ENCODE assay signal across 9 mouse cellular contexts in genomic region chr9:22086012-22086411, GRCm38 (mm10). TPM values are rescaled to one million over a fixed set of nuclear protein-coding genes. Genes with fewer than 3 reads are reported as not detected.
A peak's percentile ranks its signal among the peaks of the same experiment; 100 is the strongest.
DNase-seq lines count a peak whose midpoint lies in the region; ATAC-seq and TF ChIP-seq lines count a peak whose summit lies in the region.
"Had no signal": no experiment of that assay in that cellular context is flagged by ENCODE, and none has a peak within 500 bp of the region (broad histone marks: within the 10 kb centered on the region; RNA-seq: fewer than 3 reads in every experiment).

No protein-coding gene starts in this region.

- 75% methylated on average over 6 of the region's 6 CpGs for WGBS in heart, embryonic 10.5 days
- WGBS in forebrain, embryonic 13.5 days, result 88% methylated on average over 6 of the region's 6 CpGs
- WGBS in liver, embryonic 14.5 days (ENCODE audit: insufficient replicate concordance), result 91% methylated on average over 6 of the region's 6 CpGs

- peak overlapping the region; percentile 43 for H3ac ChIP-seq in C2C12 (ENCODE audit: control insufficient read depth, insufficient read length, low read depth)

- peaks cover 21% of the 10 kb centered on the region for H3K4me1 ChIP-seq in heart, embryonic 10.5 days
- H3K4me1 ChIP-seq in forebrain, embryonic 13.5 days, result peaks cover 19% of the 10 kb centered on the region
- peaks cover 0 to 5% of the 10 kb centered on the region in 2 experiments; a peak in 3 of 4 replicates for H3K4me1 ChIP-seq in liver, embryonic 14.5 days (replicated peaks; ENCODE audit: control insufficient read depth in 2 of 2, insufficient read depth in 2 of 2, low read length in 1 of 2)

- intact Hi-C loops in heart, postnatal 14 days (cut with DNase I), result no loop called here

- no peak for ATAC-seq in forebrain, embryonic 13.5 days
- ATAC-seq in liver, embryonic 14.5 days (ENCODE audit: insufficient read depth), result no peak
- ATAC-seq in activated CD4-positive, CD25-positive, alpha-beta regulatory T cell, adult 4 months, result no peak

- H3K9ac ChIP-seq in forebrain, embryonic 13.5 days, result peak overlapping the region; percentile 76
- H3K9ac ChIP-seq in liver, embryonic 14.5 days (replicated peaks), result peak overlapping the region; percentile 85

- no peak for TF ChIP-seq EP300 in liver, embryonic 14.5 days (IDR thresholded peaks at IDR 0.05; ENCODE audit: low read depth)

- peaks cover 2% of the 10 kb centered on the region for H3K79me3 ChIP-seq in C2C12 (ENCODE audit: low read depth)

- 0 out of 2 replicates have a peak, but pooled peaks cover 2% of the 10 kb centered on the region for H3K9me3 ChIP-seq in heart, embryonic 10.5 days
- no peaks in the 10 kb centered on the region for H3K9me3 ChIP-seq in forebrain, embryonic 13.5 days (replicated peaks)
- H3K9me3 ChIP-seq in liver, embryonic 14.5 days (ENCODE audit: control insufficient read depth, low read length), result no peaks in the 10 kb centered on the region

- H3K36me3 ChIP-seq in heart, embryonic 10.5 days, result peaks cover 7% of the 10 kb centered on the region; the same call in 1 of the 2 replicates
- no peaks in the 10 kb centered on the region for H3K36me3 ChIP-seq in C2C12 (ENCODE audit: control insufficient read depth, insufficient read depth)
- no peaks in the 10 kb centered on the region; the same call in 1 of the 2 replicates for H3K36me3 ChIP-seq in forebrain, embryonic 13.5 days (ENCODE audit: poor library complexity, severe bottlenecking)
- H3K36me3 ChIP-seq in liver, embryonic 14.5 days (replicated peaks; ENCODE audit: control insufficient read depth, insufficient read depth, low read depth), result no peaks in the 10 kb centered on the region

- H3K27me3 ChIP-seq in heart, embryonic 10.5 days (ENCODE audit: insufficient read depth, poor library complexity, severe bottlenecking), result no peaks in the 10 kb centered on the region
- no peaks in the 10 kb centered on the region for H3K27me3 ChIP-seq in C2C12 (ENCODE audit: control insufficient read depth, insufficient read depth, insufficient read length)
- no peaks in the 10 kb centered on the region for H3K27me3 ChIP-seq in forebrain, embryonic 13.5 days
- no peaks in the 10 kb centered on the region for H3K27me3 ChIP-seq in liver, embryonic 14.5 days (ENCODE audit: control insufficient read depth, insufficient read depth, low read length)

- peak overlapping the region; percentile 77 for H3K4me3 ChIP-seq in heart, embryonic 10.5 days
- peak overlapping the region; percentile 65 for H3K4me3 ChIP-seq in C2C12 (ENCODE audit: insufficient read depth, poor library complexity, severe bottlenecking)
- peak overlapping the region; percentile 74 for H3K4me3 ChIP-seq in forebrain, embryonic 13.5 days
- peak overlapping the region; percentile 70 to 79 for H3K4me3 ChIP-seq in liver, embryonic 14.5 days (ENCODE audit: insufficient read depth in 1 of 2, low read depth in 2 of 2, low read length in 2 of 2)

- TF ChIP-seq CTCF in C2C12 (IDR thresholded peaks at IDR 0.05; ENCODE audit: control insufficient read depth, insufficient read depth, insufficient read length), result no peak
- no peak for TF ChIP-seq CTCF in liver, embryonic 14.5 days (IDR thresholded peaks at IDR 0.05; ENCODE audit: low read depth)

- H3K27ac ChIP-seq in heart, embryonic 10.5 days, result peak overlapping the region; percentile 86
- H3K27ac ChIP-seq in forebrain, embryonic 13.5 days, result no peak overlapping the region
- peak overlapping the region; percentile 29; the same call in 1 of the 2 replicates for H3K27ac ChIP-seq in liver, embryonic 14.5 days

- no peak for DNase-seq in heart, embryonic 10.5 days (ENCODE audit: low spot score)
- no peak for DNase-seq in heart, postnatal 14 days
- DNase-seq in liver, embryonic 14.5 days (ENCODE audit: low read depth in 3 of 3, low spot score in 3 of 3), result no peak
- DNase-seq in retina, postnatal 1 day, result no peak
- no peak for DNase-seq in urinary bladder, postnatal 10 days (ENCODE audit: low spot score)

- H3K4me2 ChIP-seq in forebrain, embryonic 13.5 days, result peak overlapping the region; percentile 88
- peak overlapping the region; percentile 81 for H3K4me2 ChIP-seq in liver, embryonic 14.5 days (ENCODE audit: low read depth)

- peaks cover 6% of the 10 kb centered on the region for H3K79me2 ChIP-seq in C2C12 (ENCODE audit: control insufficient read depth, insufficient read depth)

TF ChIP-seq in C2C12, 6 proteins besides CTCF, POLR2A, EP300 and RAD21:
- TF ChIP-seq CEBPB (IDR thresholded peaks at IDR 0.05; ENCODE audit: low read depth), result no peak
- TF ChIP-seq MAX (IDR thresholded peaks at IDR 0.05), result no peak
- TF ChIP-seq USF1 (IDR thresholded peaks at IDR 0.05; ENCODE audit: low read depth), result no peak
- TF ChIP-seq MYOD1 (IDR thresholded peaks at IDR 0.05; ENCODE audit: control insufficient read depth, insufficient read length, low read depth), result no peak
- no peak for TF ChIP-seq FOSL1 (IDR thresholded peaks at IDR 0.05; ENCODE audit: insufficient read depth, low read length, poor library complexity, severe bottlenecking)
- TF ChIP-seq MYOG (IDR thresholded peaks at IDR 0.05; ENCODE audit: control insufficient read depth, extremely low read depth, insufficient read length), result no peak

RNA-seq across cellular contexts. Expression of gene Ecsit, which starts 0.8 kb away (rescaled TPM):
- polyA plus RNA-seq in heart, embryonic 10.5 days (2016; fragmentation: Nextera tagmentation; extraction: Ambion mirVana), result 58.4 and 65.6 TPM in 2 replicates
- total RNA-seq in heart, postnatal 14 days (2021), result 10 to 100 TPM; 91.7 to 91.8 TPM
- polyA plus RNA-seq in C2C12 (2012; fragmentation: generic; extraction: Trizol), result 32.6 TPM
- 47.7 and 51.5 TPM in 2 replicates for polyA plus RNA-seq in forebrain, embryonic 13.5 days (2015; fragmentation: Nextera tagmentation; extraction: Ambion mirVana)
- polyA plus RNA-seq in liver, embryonic 14.5 days (2012; rRNA removed), result 14.6 and 14.7 TPM in 2 replicates
- 16.8 and 19.9 TPM in 2 replicates for polyA plus RNA-seq in liver, embryonic 14.5 days (2014; fragmentation: Nextera tagmentation; extraction: Ambion mirVana)
- 10 to 100 TPM; 31.0 to 31.1 TPM for polyA plus RNA-seq in activated CD4-positive, CD25-positive, alpha-beta regulatory T cell, adult 4 months (2017; shearing (Covaris generic))

RNA-seq across cellular contexts. Expression of gene Cnn1, which starts 13.0 kb away (rescaled TPM):
- 246 and 375 TPM in 2 replicates for polyA plus RNA-seq in heart, embryonic 10.5 days (2016; fragmentation: Nextera tagmentation; extraction: Ambion mirVana)
- 1 to 10 TPM; 5.4 to 9.5 TPM for total RNA-seq in heart, postnatal 14 days (2021)
- 52.4 TPM for polyA plus RNA-seq in C2C12 (2012; fragmentation: generic; extraction: Trizol)
- 1.8 and 2.2 TPM in 2 replicates for polyA plus RNA-seq in forebrain, embryonic 13.5 days (2015; fragmentation: Nextera tagmentation; extraction: Ambion mirVana)
- polyA plus RNA-seq in liver, embryonic 14.5 days (2012; rRNA removed), result 0.17 and 0.91 TPM in 2 replicates
- 0.09 and 0.44 TPM in 2 replicates for polyA plus RNA-seq in liver, embryonic 14.5 days (2014; fragmentation: Nextera tagmentation; extraction: Ambion mirVana)
- polyA plus RNA-seq in activated CD4-positive, CD25-positive, alpha-beta regulatory T cell, adult 4 months (2017; shearing (Covaris generic)), result not detected
- total RNA-seq: common myeloid progenitor, adult 5-6 weeks had no signal

RNA-seq across cellular contexts. Expression of gene Zfp653, which starts 14.8 kb away (rescaled TPM):
- polyA plus RNA-seq in heart, embryonic 10.5 days (2016; fragmentation: Nextera tagmentation; extraction: Ambion mirVana), result 9.6 and 10.8 TPM in 2 replicates
- total RNA-seq in heart, postnatal 14 days (2021), result 1 to 10 TPM; 5.3 to 6.4 TPM
- 8.0 TPM for polyA plus RNA-seq in C2C12 (2012; fragmentation: generic; extraction: Trizol)
- 17.1 and 18.9 TPM in 2 replicates for polyA plus RNA-seq in forebrain, embryonic 13.5 days (2015; fragmentation: Nextera tagmentation; extraction: Ambion mirVana)
- 6.6 and 8.0 TPM in 2 replicates for polyA plus RNA-seq in liver, embryonic 14.5 days (2012; rRNA removed)
- 2.4 and 3.1 TPM in 2 replicates for polyA plus RNA-seq in liver, embryonic 14.5 days (2014; fragmentation: Nextera tagmentation; extraction: Ambion mirVana)
- polyA plus RNA-seq in activated CD4-positive, CD25-positive, alpha-beta regulatory T cell, adult 4 months (2017; shearing (Covaris generic)), result 1 to 10 TPM; 3.3 to 4.0 TPM

RNA-seq across cellular contexts. Expression of gene Gm49318, which starts 15.0 kb away (rescaled TPM):
- polyA plus RNA-seq in heart, embryonic 10.5 days (2016; fragmentation: Nextera tagmentation; extraction: Ambion mirVana), result not detected in 2 replicates
- total RNA-seq in heart, postnatal 14 days (2021), result not detected
- not detected for polyA plus RNA-seq in C2C12 (2012; fragmentation: generic; extraction: Trizol)
- not detected in 2 replicates for polyA plus RNA-seq in forebrain, embryonic 13.5 days (2015; fragmentation: Nextera tagmentation; extraction: Ambion mirVana)
- polyA plus RNA-seq in liver, embryonic 14.5 days (2012; rRNA removed), result not detected in 2 replicates
- not detected in 2 replicates for polyA plus RNA-seq in liver, embryonic 14.5 days (2014; fragmentation: Nextera tagmentation; extraction: Ambion mirVana)
- not detected for polyA plus RNA-seq in activated CD4-positive, CD25-positive, alpha-beta regulatory T cell, adult 4 months (2017; shearing (Covaris generic))
- total RNA-seq: common myeloid progenitor, adult 5-6 weeks had no signal

RNA-seq across cellular contexts. Expression of gene Elof1, which starts 31.0 kb away (rescaled TPM):
- 149 and 176 TPM in 2 replicates for polyA plus RNA-seq in heart, embryonic 10.5 days (2016; fragmentation: Nextera tagmentation; extraction: Ambion mirVana)
- total RNA-seq in heart, postnatal 14 days (2021), result 10 to 100 TPM; 39.5 to 41.5 TPM
- 183 TPM for polyA plus RNA-seq in C2C12 (2012; fragmentation: generic; extraction: Trizol)
- 206 and 210 TPM in 2 replicates for polyA plus RNA-seq in forebrain, embryonic 13.5 days (2015; fragmentation: Nextera tagmentation; extraction: Ambion mirVana)
- 59.5 and 72.5 TPM in 2 replicates for polyA plus RNA-seq in liver, embryonic 14.5 days (2012; rRNA removed)
- 98.2 and 102 TPM in 2 replicates for polyA plus RNA-seq in liver, embryonic 14.5 days (2014; fragmentation: Nextera tagmentation; extraction: Ambion mirVana)
- 100 to 1,000 TPM in 1 of 2 experiments, 10 to 100 TPM in 1; 96.8 to 108 TPM for polyA plus RNA-seq in activated CD4-positive, CD25-positive, alpha-beta regulatory T cell, adult 4 months (2017; shearing (Covaris generic))

Comparison
In these comparisons a context has a peak if more than half of its experiments do, and no peak if none do; other contexts are left out.
1. RNA of gene Cnn1, which starts 13.0 kb away (polyA plus RNA-seq): 246 to 375 TPM in heart, embryonic 10.5 days and 52.4 TPM in C2C12 (single experiment); 1.8 to 2.2 TPM in forebrain, embryonic 13.5 days, not detected in activated CD4-positive, CD25-positive, alpha-beta regulatory T cell, adult 4 months and 0.09 to 0.91 TPM in liver, embryonic 14.5 days; every median in the first group is over 10 times any median in the second.
2. Peak in every context shown above with its lines, with median percentiles within 50 percentile points of each other: H3K4me3 ChIP-seq.